Mouse (Mus musculus): ENCODE data around the gene Fam124a.
"Not testable (repeated sequence)": the region's sequence is repeated elsewhere in the genome, so short reads cannot be mapped to it uniquely, and the experiment has no call there.

Fam124a gene

DNA sequence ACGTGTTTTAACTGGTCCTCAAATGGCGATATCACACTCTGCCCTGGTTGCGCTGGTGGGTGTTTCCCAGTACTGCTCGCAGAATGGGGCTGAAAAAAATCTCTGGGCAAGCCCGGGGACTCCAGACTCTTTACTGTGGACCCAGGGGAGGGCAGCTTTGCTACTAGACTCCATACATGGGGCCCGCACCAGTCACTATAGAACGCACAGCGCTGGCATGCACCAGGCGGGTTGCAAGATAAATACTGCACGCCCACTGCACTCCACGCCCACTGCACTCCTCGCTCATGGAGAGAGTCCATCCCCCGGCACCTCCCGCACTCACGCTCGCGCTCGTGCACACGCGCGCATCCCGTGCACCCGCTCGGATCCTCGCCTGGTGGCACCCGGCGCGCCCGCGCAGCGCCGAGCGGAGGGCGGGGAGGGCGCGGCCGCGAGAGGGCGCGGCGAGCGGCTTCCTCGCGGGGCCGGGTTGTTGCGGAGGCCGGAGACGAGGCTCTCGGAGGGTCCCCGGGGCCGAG is at the start of gene Fam124a:
Gene Fam124a, plus strand, starts transcription at position 429 of the 521 bp plus-strand sequence.
- DNase-seq (ENCODE audit: extremely low spot score) = peak; percentile 71

DNA sequence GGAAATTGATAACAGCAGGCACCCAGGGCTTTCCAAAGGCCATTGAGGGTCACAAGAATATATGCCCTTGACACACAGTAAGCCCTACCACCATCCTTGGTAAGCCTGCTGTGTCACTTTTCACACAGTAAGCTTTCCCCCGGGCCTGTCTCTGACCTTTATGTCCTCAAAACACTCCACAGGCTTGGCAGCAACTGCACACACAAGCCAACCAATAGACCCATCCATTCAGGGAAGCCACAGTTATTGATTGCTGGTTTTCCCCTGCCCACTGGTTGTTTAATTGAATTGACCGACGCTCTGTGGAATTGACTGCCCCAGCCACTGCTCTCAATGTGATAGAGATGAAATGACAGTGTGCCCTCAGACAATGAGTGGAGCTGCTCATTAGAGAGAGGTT is 49.3 kb upstream of the Fam124a start:
- DNase-seq (ENCODE audit: extremely low spot score) = no peak

DNA sequence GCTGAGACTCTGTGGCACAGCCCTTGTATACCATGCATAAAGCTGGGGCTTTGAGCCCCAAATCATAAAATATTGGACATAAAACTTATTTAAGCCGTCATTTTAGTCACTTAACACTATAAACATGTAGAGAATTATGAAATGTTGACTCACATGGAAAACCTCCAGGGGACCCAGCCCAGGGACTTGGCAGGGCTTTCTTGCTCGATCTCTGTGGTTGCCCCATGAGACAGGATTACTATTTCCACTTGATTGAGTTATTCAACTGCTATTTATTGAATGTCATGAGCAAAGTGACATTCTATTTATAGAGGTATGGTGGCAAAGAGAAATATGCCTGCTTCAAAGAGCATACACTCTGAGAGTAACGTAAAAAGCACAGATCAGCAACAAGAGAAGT is 46.2 kb upstream of the Fam124a start:
- DNase-seq (ENCODE audit: extremely low spot score) = no peak

DNA sequence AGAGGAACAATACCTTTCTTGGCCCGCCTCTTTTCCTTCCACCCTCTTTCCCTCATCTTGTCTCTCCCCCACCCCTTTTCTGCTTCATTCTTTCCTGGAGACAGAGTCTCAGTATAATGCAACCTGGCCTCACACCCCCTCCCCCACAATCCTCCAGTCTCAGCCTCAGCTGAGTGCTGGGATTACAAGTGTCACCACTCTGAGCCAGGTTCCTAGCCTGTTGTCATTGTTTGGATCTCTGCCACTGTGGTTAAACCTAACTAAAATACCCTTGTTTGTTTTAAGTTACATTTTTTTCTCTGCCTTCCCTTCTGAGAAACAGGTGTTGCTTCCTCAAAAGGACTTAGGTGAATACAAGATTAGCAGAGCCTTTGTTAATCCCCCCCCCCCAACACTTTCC is 42.7 kb upstream of the Fam124a start:
- DNase-seq (ENCODE audit: extremely low spot score) = no peak

DNA sequence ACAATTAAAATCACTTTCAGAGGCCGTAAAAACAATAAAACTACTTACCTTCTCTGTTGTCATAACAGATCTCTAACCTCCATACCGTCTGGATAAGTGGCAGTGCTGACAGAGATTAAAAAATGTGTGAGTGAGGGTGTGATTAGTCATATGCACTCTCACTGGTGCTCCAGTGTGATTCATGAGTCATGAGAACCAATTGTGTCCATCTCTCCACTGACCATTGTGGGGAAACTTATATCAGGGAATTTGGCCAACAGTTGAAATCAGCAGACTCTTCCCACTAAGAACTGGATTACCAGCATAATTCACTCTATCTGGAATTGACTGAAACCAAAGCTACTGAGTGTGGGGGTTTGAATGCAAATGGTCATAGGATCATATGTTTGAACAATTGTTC is 24.6 kb upstream of the Fam124a start:
- DNase-seq (ENCODE audit: extremely low spot score) = no peak

DNA sequence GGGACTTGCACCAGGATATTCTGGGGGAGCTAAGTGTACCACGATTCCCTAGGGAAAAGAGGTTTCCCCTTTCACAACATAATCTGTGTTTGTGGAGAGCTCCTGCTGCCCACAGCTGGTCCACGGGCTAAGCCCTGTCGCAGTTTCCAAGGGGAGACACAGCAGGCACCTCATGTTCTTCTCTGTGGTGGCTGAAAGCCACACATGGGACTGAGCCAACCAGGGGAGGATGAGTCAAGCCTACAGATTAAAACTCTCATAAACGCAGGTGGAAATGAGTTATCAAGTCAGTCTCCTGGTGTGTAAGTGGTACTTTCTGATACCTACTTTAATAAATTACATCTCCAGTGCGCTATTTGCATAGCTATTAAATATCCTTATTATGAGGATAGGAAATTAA is 19.4 kb upstream of the Fam124a start:
- no peak for DNase-seq (ENCODE audit: extremely low spot score)

DNA sequence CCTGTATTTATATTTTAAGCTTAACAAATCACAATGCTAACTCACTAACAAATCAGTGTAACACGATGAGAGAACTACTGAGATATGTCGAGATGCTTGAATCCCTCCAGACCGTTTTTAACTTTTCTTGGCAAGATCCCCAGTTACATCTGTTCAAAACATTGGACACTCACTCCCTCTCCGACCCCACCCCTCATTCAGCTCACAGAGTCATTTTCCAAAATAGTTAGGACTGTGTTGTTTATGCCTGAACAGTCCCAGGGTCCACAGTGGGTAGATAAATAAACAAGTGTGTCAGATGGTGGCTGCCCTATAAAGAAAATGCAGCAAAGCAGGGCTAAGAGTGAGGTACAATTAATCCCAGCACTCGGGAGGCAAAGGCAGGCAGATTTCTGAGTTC is 18.5 kb upstream of the Fam124a start:
- DNase-seq (ENCODE audit: extremely low spot score) = no peak

DNA sequence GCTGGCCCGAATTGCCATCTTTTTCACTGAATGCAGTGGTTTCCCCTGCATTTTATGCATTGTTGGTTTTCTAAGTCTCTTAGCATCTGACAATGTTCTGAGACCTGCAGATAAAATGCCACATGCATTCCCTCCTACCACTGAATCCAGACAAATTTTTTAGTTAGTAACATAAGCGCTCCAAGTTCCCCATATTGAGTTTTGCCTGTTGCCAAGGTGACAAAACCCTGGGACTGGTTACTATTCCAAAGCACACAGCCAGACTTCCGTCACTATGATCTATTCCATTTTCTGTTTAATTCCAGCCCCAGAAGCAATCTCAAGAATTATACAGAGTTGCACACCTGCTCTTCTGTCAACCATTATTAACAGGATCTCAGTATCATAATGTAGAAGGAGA is 15.7 kb upstream of the Fam124a start:
- no peak for DNase-seq (ENCODE audit: extremely low spot score)

DNA sequence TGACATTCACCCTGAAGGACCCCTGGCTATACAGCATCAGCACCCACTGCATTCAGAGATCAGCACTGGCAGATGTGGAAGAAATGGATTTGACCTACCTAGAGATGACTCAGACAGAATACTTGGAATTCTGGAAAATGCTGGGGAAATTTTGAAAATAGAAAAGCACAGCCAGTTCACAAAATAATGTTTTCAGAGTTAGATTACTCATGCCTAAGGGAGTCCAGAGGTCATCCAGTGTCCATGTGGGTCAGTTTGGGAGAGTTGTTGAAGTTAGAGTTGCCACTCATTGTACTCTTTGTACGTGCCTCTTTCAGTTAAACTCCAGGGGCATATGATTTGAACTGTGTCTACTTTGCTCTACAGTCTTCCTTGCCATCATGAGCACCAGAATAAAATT is 13.8 kb upstream of the Fam124a start:
- no peak for DNase-seq (ENCODE audit: extremely low spot score)

DNA sequence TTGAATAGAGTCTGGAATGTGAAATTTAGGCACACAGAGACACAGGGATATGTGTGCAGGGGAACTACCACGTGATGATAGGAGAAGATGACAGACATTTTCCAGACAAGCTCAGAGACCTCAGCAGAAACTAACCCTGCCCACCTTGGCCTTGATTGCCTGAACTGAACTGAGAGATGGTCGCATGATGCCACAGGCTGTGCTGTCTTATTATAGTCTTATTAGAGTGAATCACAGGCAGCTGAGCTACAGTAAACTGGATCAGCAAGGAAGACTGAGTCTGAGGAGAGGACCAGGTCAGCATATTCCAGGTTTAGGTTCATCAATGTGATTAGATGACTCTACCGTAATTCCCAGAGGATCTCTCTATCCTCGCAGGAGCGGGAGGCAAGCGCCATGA is 9.2 kb upstream of the Fam124a start:
- DNase-seq (ENCODE audit: extremely low spot score) = no peak

DNA sequence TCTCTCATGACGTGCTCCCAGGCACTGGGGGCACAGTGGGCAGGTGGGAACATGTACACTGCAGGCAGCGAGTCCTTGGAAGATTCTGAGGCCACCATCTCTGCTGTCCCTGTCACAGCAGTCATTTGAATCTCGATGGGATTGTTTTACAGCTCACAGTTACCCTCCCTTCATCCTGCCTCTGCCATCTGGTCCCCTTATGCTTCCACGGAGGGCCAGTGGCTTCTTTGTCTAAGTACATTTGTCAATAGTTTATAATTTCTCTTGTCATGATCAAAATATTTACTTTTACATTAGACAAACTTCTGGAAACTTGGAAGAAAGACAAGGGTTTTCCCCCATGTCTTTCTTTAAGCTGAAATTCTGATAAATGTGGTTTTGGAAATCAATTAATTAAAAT is 8.8 kb upstream of the Fam124a start:
- no peak for DNase-seq (ENCODE audit: extremely low spot score)

DNA sequence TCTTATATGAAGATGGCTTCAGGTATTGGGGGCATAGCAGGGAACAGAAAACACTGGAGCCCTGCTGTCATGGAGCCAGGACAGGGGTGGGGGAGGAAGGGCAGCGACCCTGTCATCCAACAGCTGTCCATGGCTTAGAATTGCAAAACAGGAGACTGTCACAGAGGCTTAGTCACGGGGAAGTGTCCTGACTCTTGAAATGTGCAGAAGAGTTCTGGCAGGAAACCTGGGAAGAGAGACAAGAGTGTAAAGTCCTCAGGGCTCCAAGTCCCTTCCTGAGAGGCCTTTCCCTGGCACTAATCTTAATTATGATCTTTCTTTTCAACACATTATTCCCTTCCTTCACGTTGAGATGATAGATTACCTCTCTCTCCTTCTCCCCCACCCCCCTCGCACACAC is 5.4 kb upstream of the Fam124a start:
- no peak for DNase-seq (ENCODE audit: extremely low spot score)

DNA sequence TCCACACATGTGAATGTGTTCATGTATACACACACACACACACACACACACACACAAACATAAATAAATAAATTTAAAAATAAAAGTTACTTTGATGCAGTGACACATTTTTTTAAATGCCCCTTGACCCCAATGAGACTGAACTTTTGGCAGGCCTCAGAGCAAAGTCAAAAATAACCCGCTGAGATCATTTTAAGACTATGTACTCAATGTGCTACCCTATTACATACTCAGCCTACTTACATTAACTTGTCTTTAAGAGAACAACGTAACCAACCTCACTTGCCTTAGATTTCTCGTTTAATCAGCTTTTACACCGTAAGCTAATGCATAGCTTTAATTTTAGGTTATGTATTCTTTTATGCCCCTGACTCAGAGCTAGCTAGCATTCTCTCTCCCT is 2.8 kb upstream of the Fam124a start:
- no peak for DNase-seq (ENCODE audit: extremely low spot score)

DNA sequence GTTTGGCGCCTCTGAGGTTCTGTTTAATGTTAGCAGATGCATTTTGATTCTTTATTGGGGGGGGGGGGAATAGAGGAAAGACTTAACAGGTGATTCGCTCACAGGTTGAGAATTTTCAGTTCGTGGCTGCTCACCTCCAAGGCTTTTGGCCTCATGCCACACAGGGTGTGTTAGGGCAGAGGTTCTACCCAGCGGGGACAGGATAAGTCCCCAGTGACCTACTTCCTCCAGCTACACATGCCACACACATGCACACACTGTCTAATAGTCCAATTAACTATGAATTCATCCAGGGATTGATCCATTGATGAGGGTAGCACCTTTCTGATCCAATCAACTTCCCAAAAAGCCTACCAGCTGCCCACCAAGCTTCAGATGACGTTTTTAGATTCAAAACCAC is 1.8 kb upstream of the Fam124a start:
- no peak for DNase-seq (ENCODE audit: extremely low spot score)

DNA sequence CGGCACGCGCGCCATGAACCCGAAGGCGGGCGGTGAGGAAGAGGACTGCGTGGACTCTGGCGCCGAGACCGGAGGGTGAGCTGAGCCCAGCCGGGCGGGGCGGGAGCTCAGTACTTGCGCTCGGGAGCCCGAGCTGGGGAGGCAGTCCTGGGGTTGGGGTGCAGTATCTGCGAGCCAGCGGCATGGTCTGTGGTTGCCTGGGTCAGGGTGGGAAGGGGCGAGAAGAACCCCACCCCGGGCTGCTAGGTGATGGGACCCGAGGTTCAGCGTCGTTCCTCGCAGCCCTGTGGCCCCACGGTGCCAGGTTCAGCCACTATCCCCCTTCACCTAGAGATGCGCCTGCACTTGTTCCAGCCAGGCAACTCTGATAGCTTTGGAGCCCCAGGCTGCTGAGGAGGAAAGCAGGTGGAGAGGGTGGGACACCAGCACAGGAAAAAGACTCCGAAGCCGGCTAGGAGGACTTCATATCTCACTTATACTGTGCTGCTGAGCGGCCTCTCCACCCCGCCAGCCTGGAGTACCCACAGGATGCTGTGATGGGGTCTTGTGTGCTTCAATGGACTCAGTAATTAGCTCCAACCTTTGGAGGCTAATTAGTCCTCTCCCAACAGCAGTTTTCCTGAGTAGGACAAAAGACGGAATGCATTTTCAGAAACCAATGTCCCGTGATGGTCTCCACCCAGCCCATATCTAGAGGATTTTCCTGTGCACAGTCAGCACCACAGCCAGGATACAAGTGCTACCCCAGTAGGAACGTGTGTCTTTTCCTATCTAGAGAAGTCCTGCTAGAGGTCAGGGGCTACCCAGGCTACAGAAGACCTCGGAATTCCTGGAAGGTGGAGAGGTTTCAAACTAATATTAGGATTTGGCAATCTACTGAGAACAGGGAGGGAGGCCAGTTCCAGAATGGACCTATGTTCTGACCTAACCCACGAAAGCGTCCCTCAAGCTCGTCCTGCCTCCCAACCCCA is 588 bp downstream of the Fam124a start:
- peak; percentile 14 for DNase-seq (ENCODE audit: extremely low spot score)

DNA sequence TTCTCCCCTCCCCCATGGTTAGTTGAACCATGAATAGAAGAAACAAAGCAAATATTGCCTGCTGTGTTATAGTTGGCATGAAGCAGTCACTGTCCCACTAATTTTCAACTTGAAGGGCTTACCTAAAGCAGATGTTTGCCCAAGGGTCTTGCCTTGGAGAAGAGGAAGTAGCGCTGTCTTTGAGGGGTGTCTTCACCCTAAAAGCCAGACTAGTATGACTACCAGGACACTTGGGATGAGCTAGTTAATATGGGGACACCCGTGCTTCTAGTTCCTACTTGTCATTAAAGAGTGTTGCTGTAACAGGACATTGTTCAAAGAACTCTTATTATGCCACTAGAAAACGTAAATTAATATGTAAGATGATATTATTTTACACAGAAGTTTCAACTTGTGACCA is 1.6 kb downstream of the Fam124a start:
- DNase-seq (ENCODE audit: extremely low spot score) = no peak

DNA sequence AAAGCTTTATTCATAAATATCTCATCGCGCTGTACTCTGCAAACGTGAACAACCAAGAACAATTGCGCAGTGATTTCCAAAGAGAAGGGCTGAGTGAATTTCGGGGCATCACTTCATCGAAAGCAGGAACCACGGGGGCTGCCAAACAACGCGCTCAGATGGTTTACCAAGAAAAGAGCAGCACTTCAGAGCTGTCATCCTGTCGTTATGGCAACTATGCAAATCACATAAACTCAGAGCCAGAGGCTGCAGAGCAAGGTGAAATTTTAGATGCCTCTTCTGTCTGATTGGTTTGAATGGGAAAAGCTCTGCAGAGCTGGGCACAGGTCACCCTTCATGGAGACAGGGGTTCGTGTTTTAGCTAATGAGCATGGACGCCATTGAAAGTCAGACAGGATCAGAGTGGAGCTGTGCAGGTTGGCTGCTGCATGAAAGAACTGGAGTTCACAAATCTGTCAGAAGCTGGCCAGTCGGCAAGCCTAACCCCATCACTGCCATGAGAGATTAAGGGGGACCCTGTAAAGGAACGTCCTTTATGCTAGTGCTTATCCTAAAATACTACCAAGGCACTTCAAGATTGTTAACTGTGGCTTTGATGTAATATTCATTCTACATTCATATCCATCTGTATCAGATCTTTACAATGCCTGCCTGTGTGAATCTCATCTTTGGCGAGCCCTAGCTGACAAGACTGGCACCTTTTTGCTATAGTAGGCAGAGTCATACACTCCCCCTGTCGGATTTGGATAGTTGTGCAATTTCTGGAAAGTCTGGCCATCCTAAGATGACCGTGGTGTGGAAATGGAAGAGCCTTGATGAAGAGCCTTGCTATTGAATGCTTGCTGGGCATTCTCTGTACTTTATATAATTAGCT is 6.6 kb downstream of the Fam124a start:
- DNase-seq (ENCODE audit: extremely low spot score) = no peak

DNA sequence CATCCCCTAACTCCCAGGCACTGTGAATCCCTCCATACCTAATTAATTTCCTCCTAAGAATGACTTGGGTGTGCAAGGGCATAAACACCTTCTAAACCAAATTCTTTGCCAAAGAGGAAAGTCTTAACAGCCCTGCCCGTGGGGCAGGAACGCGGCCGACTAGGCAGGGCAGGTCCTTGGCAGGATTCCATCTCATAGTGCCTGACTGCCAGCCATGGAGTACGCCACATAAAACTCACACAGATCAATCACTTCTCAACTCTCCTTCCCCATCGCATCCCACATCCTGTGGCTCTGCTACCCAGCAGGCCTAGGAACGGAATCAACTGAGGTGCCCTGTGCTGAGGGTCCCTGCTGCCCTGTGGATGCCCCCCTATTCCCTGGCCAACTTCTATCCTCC is 8.1 kb downstream of the Fam124a start:
- DNase-seq (ENCODE audit: extremely low spot score) = no peak

DNA sequence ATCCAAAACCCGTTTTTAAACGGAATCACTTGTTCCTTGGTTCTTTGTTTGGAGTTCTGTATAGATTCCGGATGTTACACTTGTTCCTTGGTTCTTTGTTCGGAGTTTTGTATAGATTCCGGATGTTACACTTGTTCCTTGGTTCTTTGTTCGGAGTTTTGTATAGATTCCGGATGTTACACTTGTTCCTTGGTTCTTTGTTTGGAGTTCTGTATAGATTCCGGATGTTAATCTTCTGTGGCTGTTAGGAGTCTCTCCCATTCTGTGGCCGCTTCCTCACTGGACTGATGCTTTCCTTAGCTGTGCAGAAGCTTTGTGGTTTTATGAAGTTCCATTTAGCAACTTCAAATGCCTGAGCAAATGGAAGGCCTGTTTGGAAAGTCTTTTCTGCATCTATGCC is 11.3 kb downstream of the Fam124a start, which contains the start of gene Gm4131:
Gene Gm4131, minus strand, starts transcription at position 101 of the 400 bp plus-strand sequence.
- not testable (repeated sequence) for DNase-seq (ENCODE audit: extremely low spot score)

DNA sequence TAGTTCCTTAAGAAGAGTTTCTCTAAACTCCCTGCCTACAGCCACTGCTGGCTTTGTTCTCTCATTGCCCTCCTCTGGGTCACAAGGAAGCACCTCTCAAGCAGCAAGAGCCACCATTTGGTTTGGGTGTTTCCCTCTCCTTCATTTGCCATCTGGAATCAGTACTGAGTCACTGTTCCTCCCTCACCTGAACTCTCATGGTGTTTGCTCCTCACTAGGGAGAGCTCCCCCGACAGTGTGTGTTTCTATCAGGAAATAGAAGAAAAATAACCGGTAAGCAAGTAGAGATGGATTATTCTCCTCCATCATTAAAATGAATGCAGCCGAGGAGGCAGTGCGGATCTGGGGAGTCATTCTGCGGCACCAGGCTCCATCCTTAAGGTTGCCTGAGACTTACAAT is 13.9 kb downstream of the Fam124a start:
- DNase-seq (ENCODE audit: extremely low spot score) = no peak

DNA sequence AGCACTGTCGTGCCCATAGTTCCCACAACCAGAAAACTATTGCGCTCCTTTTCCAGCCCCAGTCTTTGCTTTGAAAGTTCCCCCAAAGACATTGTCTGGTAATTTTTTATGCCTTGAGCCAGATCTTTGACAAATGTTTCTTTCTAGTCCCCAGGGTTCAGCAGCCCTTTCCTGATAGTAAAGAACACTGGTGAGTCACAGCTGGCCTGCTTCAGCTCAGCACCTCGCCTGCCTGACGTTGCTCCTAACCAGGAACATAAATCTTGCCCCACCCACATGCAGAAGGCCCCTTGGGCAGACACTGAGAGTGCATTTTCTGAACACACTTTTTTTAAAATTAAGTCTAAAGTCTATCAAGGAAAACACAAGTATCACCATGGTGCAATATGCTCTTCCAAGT is 14.8 kb downstream of the Fam124a start:
- no peak for DNase-seq (ENCODE audit: extremely low spot score)

DNA sequence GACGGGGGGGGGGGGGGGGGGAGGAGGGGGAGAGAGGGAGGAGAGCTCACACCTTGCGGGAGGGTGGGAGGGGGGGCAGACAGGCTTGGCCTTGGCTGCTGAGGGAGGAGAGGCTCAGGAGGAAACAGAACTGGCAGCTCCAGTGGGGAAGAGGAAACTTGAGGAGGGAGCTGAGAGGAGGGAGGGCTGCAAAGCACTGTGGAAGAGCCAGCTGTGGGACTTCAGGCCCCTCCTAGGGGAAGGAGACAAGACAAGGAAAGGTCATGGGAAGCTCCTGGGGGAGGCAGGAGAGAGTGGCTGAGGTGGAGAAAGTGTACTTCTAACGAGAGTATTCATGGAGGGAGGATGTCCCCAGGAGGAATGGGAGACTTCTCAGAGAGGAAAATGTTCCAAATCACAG is 17.9 kb downstream of the Fam124a start:
- peak; percentile 33 for DNase-seq (ENCODE audit: extremely low spot score)

All from embryo, embryonic 9.5 days (tissue).